Comparison of ENCODE assay signal across 5 mouse cellular contexts in the genomic region with DNA sequence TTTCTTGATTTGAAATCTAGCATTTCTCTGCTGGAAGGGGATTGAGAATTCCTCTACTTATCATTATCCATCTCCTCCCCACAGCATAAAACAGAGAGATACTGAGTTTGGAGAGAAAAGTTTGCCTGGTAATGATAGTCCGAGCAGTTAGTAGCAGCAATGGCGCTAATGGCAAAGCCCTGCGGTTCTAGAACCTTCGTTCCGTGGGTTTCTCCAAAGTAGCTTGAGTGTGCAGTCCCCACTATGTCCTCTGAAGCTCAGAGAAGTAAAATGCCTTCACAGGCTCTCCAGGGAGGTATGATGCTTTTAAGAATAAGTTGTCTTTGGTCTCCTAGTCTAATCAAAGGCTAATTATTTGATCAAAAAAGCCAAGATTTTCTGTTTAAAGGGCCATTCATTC.
"Had no signal": no experiment of that assay in that cellular context is flagged by ENCODE, and none has a peak within 500 bp of the region (broad histone marks: within the 10 kb centered on the region; RNA-seq: fewer than 3 reads in every experiment).

No protein-coding gene starts in this region.

- H3K4me3 ChIP-seq: limb, embryonic 15.5 days; liver, embryonic 12.5 days; lung, embryonic 15.5 days; megakaryocyte, embryonic 14.5 days had no signal

- H3K9ac ChIP-seq: limb, embryonic 15.5 days; liver, embryonic 12.5 days; lung, embryonic 15.5 days had no signal

- ATAC-seq: liver, embryonic 12.5 days had no signal

- H3K36me3 ChIP-seq: limb, embryonic 15.5 days; liver, embryonic 12.5 days; lung, embryonic 15.5 days had no signal

- H3K27me3 ChIP-seq: limb, embryonic 15.5 days; liver, embryonic 12.5 days; lung, embryonic 15.5 days had no signal

- H3K4me2 ChIP-seq: limb, embryonic 15.5 days; liver, embryonic 12.5 days; lung, embryonic 15.5 days had no signal

- H3K27ac ChIP-seq: limb, embryonic 15.5 days; liver, embryonic 12.5 days; lung, embryonic 15.5 days; macrophage had no signal

- H3K4me1 ChIP-seq: liver, embryonic 12.5 days; lung, embryonic 15.5 days had no signal

- H3K9me3 ChIP-seq: limb, embryonic 15.5 days; liver, embryonic 12.5 days; lung, embryonic 15.5 days; megakaryocyte, embryonic 14.5 days had no signal
